Mouse (Mus musculus) adrenal gland, postnatal 4 days (tissue): Measurements from ENCODE around the gene Gm525. TPM values are rescaled to one million over a fixed set of nuclear protein-coding genes. Genes with fewer than 3 reads are reported as not detected.
A peak's percentile ranks its signal among the peaks of the same experiment; 100 is the strongest.
"Not testable (repeated sequence)": the region's sequence is repeated elsewhere in the genome, so short reads cannot be mapped to it uniquely, and the experiment has no call there.

ENCODE experiments used
- DNase-seq, 2 experiments: peaks; one replicate each; pipeline ENCODE4 v3.0.0; 2021 to 2022; ENCODE audit warnings: low spot score in 2 of 2, mixed read lengths in 2 of 2
- long read RNA-seq, 2 experiments: library from polyadenylated mRNA; stranded (forward); transcript quantifications; one replicate each; pipeline ENCODE4 v2.0.0; 2021
- total RNA-seq, 2 experiments: library from RNA; stranded (reverse); gene quantifications; 2 replicates each; pipeline ENCODE4 v1.2.3; 2021

Gene Gm525
- under 1 TPM in 1 of 2 experiments, not detected in 1; 0.62 TPM for total RNA-seq
- long read RNA-seq, experiment 1 = 0 reads
- long read RNA-seq, experiment 2 = 0 reads

GRCm38 (mm10) chr11:89073541-89073940, at the start of gene Gm525:
TSS of gene Gm525 (plus strand) at chr11:89073841.
- DNase-seq = no peak

DNA sequence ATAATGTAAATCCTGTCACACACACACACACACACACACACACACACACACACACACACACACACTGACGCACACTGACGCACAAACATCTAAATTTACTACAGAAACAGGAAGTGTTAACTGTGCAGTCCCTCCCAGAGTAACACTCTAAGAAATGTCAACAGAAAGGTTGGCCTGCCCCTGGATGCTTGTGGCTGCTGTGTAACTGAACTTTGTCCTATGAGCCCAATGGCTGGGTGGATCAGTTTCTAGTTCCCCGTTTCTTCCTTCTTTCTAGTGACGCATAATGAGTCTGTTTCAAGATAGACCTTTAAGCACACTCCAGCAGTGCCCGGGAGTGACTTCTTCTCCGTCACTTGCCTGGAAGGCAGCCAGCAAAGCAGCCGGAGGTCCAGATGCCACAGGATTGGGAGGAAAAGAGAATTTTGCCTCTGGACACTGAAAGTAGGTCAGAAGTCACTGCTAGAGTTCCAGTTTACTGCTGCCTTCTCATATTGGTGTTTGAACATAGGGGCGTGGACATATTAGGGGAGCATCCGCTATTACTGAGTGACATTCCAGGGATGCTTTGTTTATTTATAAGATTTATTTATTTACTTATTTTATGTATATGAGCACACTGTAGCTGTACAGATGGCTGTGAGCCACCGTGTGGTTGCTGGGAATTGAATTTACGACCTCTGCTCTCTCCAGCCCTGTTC, 49.3 kb upstream of the Gm525 start:
- DNase-seq = peak; percentile 49 to 72

GRCm38 (mm10) chr11:89025603-89026002, 48.0 kb upstream of the Gm525 start:
- no peak for DNase-seq

DNA sequence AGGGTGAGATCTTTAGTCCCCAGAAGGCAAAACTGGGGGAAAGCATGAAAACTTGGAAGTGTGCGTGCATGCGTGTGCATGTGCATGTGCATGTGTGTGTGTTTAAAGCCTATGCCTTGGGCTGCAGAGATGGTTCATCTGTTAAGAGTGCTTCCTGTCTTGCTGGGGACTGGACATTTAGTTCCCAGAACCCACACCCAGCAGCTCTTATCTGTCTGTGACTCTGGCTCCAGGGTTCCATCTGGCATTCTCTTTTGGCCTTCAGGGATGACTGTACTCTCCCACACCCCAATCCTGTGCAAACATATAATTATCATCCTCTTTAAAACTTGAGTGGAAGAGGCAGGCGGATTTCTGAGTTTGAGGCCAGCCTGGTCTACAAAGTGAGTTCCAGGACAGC, 47.5 kb upstream of the Gm525 start:
- DNase-seq = no peak

DNA sequence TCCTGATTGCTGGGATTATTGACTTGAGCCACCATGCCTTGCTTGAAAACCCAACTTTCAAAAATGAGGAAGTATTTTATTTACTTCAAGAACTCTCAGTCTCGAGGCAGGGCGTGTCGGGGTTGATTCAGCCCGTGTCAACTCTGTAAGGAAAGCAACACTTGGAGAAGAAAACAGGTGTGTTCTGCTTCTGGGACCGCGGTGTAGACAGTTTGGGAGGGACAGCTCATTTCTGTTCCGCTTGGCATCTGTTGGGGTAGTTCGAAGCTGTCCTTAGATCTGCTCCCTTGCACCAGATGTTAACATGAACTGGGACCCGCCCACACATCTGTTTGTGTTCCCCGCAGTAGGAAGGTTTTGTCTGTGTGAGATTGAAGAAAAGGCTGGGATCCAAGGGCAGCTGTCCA, 45.7 kb upstream of the Gm525 start:
- DNase-seq = no peak

- no peak for DNase-seq
Measured at GRCm38 (mm10) chr11:89028871-89029405, 44.7 kb upstream of the Gm525 start.

GRCm38 (mm10) chr11:89030552-89030951, 43.1 kb upstream of the Gm525 start:
- DNase-seq = no peak

DNA sequence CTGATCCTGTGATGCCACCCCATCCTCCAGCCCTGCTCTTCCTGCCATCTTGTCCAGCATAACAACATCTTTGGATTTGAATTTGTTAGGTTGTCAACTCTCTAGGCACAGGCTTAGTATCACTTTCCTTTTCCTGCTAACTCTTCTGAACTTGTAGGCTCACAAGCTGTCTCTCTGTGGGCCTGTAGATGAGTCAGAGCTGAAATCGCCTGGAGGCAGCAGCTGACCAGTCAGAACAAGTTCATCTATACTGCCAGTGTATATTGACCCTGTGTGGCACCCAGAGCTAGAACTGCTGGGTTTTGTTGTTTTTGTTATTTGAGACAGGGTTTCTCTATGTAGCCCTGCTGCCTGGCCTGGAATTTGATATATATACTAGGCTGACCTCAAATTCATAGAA, 42.5 kb upstream of the Gm525 start:
- DNase-seq = no peak

GRCm38 (mm10) chr11:89034592-89034991, 39.0 kb upstream of the Gm525 start:
- DNase-seq = no peak

GRCm38 (mm10) chr11:89035552-89035951, 38.1 kb upstream of the Gm525 start:
- DNase-seq = no peak

DNA sequence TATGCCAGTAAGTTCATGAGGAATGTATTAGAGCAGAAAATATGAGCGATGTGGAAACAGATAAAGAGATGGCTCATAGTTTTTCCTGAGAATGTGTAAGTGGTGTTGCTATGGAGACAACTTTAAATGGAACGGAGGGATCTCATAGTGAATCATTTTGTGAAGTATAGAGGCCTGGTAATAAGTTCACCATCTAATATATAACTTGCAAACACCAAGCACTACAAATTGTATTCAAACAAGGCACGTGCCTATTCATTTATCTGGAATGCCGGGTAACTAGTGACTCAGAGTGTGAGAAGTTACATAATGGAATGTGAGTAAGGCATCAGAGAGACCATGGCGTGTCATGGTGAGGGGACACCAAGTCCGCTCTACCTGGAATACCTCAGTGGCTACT, 35.1 kb upstream of the Gm525 start:
- no peak for DNase-seq

DNA sequence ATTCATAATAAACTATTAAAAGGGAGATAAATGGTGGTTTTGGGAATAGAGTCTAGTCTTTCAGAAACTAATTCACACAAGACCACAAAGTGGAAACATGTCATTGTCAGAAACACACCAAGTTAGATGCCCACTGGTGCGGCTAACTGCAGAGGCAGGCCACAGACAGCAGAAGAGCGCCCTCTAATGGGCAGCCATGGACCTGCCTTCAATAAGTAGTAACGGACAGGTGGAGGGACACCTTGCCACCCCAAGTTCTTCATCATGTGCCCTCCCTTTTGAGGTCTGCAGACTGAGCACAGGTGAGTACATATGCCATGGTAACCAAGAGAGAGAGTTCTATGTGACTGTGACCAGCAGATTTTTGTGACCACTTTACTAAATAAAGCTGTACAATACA, 34.3 kb upstream of the Gm525 start:
- no peak for DNase-seq

DNA sequence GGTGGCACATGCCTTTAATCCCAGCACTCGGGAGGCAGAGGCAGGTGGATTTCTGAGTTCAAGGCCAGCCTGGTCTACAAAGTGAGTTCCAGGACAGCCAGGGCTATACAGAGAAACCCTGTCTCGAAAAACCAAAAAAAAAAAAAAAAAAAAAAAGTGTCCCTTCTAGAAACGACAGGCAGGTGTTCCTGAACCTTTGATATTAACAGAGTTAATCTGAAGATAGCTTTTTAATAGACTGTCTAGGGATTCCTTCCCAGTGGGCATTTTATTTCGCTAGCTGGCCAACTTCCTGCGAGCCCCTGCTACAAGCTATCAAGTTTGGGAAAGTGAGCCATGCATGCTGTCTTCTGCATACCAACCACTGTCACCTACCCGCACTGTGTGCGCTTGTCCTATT, 32.6 kb upstream of the Gm525 start:
- DNase-seq = not testable (repeated sequence)

DNA sequence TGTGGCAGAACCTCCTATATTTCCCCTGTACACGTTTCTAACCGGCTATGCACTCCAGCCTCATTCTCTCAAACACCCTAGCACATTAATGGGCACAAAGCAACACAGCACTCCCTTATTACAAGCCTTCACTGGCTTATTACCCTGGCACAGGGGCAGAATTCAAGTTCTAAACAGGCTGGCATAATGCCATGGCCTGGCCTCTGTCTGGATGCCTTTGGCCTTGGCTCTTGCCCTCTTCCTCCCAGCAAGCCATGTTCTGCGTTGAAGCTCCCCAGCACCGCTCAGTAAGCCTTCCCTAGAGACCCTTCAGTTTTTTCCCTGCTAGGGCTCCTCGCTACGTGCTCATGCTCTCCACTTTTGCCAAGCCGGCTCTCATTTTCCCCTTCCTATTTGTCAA, 30.6 kb upstream of the Gm525 start:
- no peak for DNase-seq

- DNase-seq = not testable (repeated sequence)
Measured at GRCm38 (mm10) chr11:89045501-89045900, 28.1 kb upstream of the Gm525 start.

DNA sequence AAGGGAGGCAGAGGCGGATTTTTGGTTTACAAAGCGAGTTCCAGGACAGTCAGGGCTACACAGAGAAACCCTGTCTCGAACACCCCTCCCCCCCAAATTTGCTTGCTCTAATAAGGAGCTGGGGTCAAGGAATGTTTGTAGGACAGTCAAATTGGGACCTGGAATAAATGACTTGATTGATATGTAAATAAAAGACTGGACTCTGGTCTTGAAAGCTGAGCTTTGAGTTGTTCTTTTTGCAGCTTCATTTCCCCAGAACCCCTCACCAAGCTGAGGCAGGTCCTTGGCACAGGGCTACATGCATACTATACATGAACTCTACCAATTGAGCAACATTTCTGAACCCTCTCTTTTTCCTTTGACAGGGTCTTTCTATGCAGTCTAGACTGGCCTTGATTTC, 27.6 kb upstream of the Gm525 start:
- no peak for DNase-seq

DNA sequence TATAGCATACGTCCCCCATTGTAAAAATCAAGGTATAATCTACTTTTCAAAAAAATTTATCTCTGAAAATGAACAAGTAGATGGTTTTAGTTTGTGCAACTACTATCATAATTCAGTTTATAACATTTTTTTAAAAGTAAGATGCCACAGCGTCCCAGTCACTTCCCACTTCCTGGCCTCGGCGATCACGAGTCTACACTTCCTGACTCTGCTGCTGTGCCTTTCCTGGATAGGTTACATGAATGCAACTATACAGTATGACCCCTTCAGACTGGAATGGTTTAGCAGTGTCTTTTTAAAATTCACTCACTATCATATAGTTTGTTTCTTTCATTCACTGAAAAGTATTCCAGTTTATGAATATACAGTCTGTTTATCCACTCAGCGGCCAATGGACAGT, 21.9 kb upstream of the Gm525 start:
- no peak for DNase-seq

- DNase-seq = no peak
Measured at GRCm38 (mm10) chr11:89055931-89056690, 17.5 kb upstream of the Gm525 start.

DNA sequence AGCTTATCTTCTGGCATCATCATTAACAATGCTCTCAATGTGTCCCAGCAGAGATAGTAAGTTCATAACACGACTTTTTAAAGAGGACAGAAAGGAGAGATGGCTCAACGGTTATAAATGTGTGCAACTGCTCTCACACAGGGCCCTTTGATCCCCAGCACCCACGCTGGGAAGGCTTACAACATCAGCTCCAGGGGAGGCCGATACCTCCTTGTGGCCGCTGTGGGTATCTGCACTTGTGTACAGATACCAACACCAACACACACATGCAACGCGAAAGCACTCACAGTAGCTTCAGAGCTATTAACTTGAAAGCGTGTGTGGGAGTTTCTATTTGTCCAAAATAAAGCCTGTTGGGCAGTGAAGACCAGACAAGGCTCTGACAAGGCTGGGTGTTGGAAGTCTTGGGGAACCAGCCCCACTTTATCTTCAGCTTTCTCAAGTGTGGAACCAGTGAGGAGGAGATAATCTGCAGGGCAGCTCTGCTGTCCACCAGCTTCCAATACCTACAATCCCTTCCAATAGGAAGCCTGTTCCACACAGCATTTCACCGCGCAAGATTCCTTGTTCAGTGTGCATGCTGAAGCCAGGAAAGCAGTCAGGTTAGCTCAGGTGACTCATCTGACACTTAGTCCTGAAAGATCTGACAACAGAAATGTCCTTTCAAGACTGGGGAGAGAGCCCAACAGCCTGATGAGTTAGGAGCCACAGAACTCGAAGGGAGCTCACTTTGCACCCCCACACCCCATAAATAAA, 14.9 kb upstream of the Gm525 start:
- no peak for DNase-seq

GRCm38 (mm10) chr11:89059919-89060422, 13.7 kb upstream of the Gm525 start:
- no peak for DNase-seq

- DNase-seq = peak; percentile 74 to 81
Measured at GRCm38 (mm10) chr11:89060423-89061089, 13.1 kb upstream of the Gm525 start.
